Mouse (Mus musculus): ENCODE measurements around the gene Gm6526. TPM values are rescaled to one million over a fixed set of nuclear protein-coding genes. Genes with fewer than 3 reads are reported as not detected.
"Not testable (repeated sequence)": the region's sequence is repeated elsewhere in the genome, so short reads cannot be mapped to it uniquely, and the experiment has no call there.

The Gm6526 gene
- not detected for total RNA-seq (2021)

- not testable (repeated sequence) for DNase-seq (ENCODE audit: extremely low spot score in 1 of 2, low spot score in 1 of 2)
Observed at GRCm38 (mm10) chr14:43747566-43747965, at the start of gene Gm6526. TSS of gene Gm6526 (plus strand) at chr14:43747866.

GRCm38 (mm10) chr14:43727385-43727784, 20.3 kb upstream of the Gm6526 start, which contains the start of gene Gm16506:
TSS of gene Gm16506 (minus strand) at chr14:43727485.
- DNase-seq (ENCODE audit: extremely low spot score in 1 of 2, low spot score in 1 of 2), result not testable (repeated sequence)

- not testable (repeated sequence) for DNase-seq (ENCODE audit: extremely low spot score in 1 of 2, low spot score in 1 of 2)
Observed at GRCm38 (mm10) chr14:43784645-43785044, 37.0 kb downstream of the Gm6526 start, which contains the start of gene Gm8180. TSS of gene Gm8180 (minus strand) at chr14:43784745.

- not testable (repeated sequence) for DNase-seq (ENCODE audit: extremely low spot score in 1 of 2, low spot score in 1 of 2)
Observed at GRCm38 (mm10) chr14:43793811-43794210, 46.1 kb downstream of the Gm6526 start.

- DNase-seq (ENCODE audit: extremely low spot score in 1 of 2, low spot score in 1 of 2), result no peak
Observed at GRCm38 (mm10) chr14:43796069-43796904, 48.6 kb downstream of the Gm6526 start.

- not testable (repeated sequence) for DNase-seq (ENCODE audit: extremely low spot score in 1 of 2, low spot score in 1 of 2)
Observed at GRCm38 (mm10) chr14:43796905-43797470, 49.3 kb downstream of the Gm6526 start.

- DNase-seq (ENCODE audit: extremely low spot score in 1 of 2, low spot score in 1 of 2), result not testable (repeated sequence)
Observed at GRCm38 (mm10) chr14:43804435-43804834, 56.8 kb downstream of the Gm6526 start.

Other genes with a start within 250 kb of the Gm6526 start
- gene Gm5799, start 204.3 kb upstream of the Gm6526 start, total RNA-seq (2021), result not detected
- gene Gm17654, start 168.7 kb upstream of the Gm6526 start, total RNA-seq (2021), result not detected
- gene Gm10375, start 139.9 kb upstream of the Gm6526 start, total RNA-seq (2021), result not detected
- not detected for gene Gm8165, start 70.7 kb upstream of the Gm6526 start, total RNA-seq (2021)
- gene Gm7324, start 50.0 kb upstream of the Gm6526 start, total RNA-seq (2021), result 1 to 10 TPM; 2.0 to 2.3 TPM
- not detected for gene Gm16506, start 20.4 kb upstream of the Gm6526 start, total RNA-seq (2021)
- gene Gm8180, start 36.9 kb downstream of the Gm6526 start, total RNA-seq (2021), result not detected
- gene Ear1, start 127.7 kb downstream of the Gm6526 start, total RNA-seq (2021), result not detected
- gene Ear10, start 175.7 kb downstream of the Gm6526 start, total RNA-seq (2021), result not detected
- not detected for gene Gm8113, start 177.5 kb downstream of the Gm6526 start, total RNA-seq (2021)
- gene Ang5, start 209.2 kb downstream of the Gm6526 start, total RNA-seq (2021), result not detected

Measured in layer of hippocampus, postnatal 25 days (tissue).